ENCODE assay signal across 8 mouse cellular contexts in the genomic region with DNA sequence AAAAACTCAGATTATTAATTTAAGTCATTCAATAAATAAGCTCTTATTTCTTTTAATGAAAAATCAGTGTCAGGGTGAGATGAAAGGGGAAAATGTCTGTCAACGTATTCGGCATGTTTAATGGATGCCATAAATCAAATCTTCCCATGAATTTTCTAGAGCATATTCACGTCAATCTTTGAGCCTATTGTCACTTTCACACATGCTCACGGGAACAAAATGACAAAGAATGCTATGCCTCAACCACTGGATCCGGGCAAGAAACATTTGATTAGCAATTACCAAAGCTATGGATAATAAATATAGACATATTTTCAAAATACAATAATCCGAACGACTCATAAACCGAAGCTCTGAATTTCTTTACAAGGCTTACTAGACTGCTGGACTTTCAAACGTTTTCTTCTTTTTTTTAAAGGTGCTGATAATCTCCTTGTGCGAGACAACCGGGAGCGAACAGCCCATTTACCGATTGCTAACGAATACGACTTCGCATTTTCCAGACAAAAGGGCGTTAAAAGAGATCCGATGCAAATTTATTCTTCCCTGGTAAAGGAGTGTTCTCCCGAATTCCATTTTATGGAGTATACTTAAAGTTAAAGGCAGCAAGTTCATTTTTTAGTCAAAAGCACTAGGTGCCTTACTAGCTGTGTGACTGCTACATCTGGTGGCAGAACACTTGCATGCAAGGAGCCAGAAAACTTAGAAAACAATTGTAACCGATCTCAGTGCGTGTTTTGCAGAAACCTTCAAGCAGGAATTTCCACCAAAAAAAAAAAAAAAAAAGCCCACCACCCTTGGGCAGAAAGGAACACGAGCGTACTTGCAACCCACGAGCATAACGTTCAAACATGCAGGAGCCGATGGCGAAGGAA. TPM values are rescaled to one million over a fixed set of nuclear protein-coding genes. Genes with fewer than 3 reads are reported as not detected.
DNase-seq lines count a peak whose midpoint lies in the region; ATAC-seq and TF ChIP-seq lines count a peak whose summit lies in the region.

No protein-coding gene starts in this region.

- no peak for TF ChIP-seq POLR2A in bone marrow, adult 2 months (IDR thresholded peaks at IDR 0.05; ENCODE audit: borderline replicate concordance, control insufficient read depth, low read depth, low read length)

- no peak for TF ChIP-seq CTCF in bone marrow, adult 2 months (IDR thresholded peaks at IDR 0.05; ENCODE audit: control insufficient read depth, insufficient read depth, low read length)

- H3K9me3 ChIP-seq in forebrain, embryonic 14.5 days (replicated peaks; ENCODE audit: control insufficient read depth, low read length) = no peaks in the 10 kb centered on the region
- H3K9me3 ChIP-seq in kidney, embryonic 14.5 days (ENCODE audit: control insufficient read depth, low read length) = no peaks in the 10 kb centered on the region

- peak overlapping the region; percentile 56 for H3K4me2 ChIP-seq in forebrain, embryonic 14.5 days (ENCODE audit: low read length)
- peak overlapping the region; percentile 52 for H3K4me2 ChIP-seq in kidney, embryonic 14.5 days (replicated peaks; ENCODE audit: low read depth, low read length)

- H3K27me3 ChIP-seq in forebrain, embryonic 14.5 days (replicated peaks; ENCODE audit: control insufficient read depth, insufficient read depth, low read length) = no peaks in the 10 kb centered on the region
- H3K27me3 ChIP-seq in kidney, embryonic 14.5 days (ENCODE audit: control insufficient read depth, insufficient read depth, low read length) = no peaks in the 10 kb centered on the region

- no peak for ATAC-seq in forebrain, embryonic 14.5 days
- ATAC-seq in kidney, embryonic 14.5 days (ENCODE audit: low FRiP score, low TSS enrichment) = no peak

- H3K36me3 ChIP-seq in forebrain, embryonic 14.5 days (ENCODE audit: control insufficient read depth, insufficient read depth, low read length) = no peaks in the 10 kb centered on the region
- H3K36me3 ChIP-seq in kidney, embryonic 14.5 days (ENCODE audit: control insufficient read depth, insufficient read depth, low read length) = no peaks in the 10 kb centered on the region

- H3K4me3 ChIP-seq in bone marrow, adult 2 months (replicated peaks; ENCODE audit: control insufficient read depth, low read depth, low read length) = peak overlapping the region; percentile 86
- peak overlapping the region; percentile 89 for H3K4me3 ChIP-seq in forebrain, embryonic 14.5 days (ENCODE audit: low read depth, low read length)
- peak overlapping the region; percentile 91 for H3K4me3 ChIP-seq in kidney, embryonic 14.5 days (ENCODE audit: low read length)

- H3K27ac ChIP-seq in bone marrow, adult 2 months (ENCODE audit: control insufficient read depth, insufficient read depth, low read depth, low read length, poor library complexity) = peak overlapping the region; percentile 99
- H3K27ac ChIP-seq in forebrain, embryonic 14.5 days (ENCODE audit: low read depth, low read length) = peak overlapping the region; percentile 99
- peak overlapping the region; percentile 99 for H3K27ac ChIP-seq in kidney, embryonic 14.5 days (ENCODE audit: low read depth, low read length)

- no peaks in the 10 kb centered on the region; the same call in 1 of the 2 replicates for H3K4me1 ChIP-seq in bone marrow, adult 2 months (ENCODE audit: control insufficient read depth, insufficient read depth, low read length)
- peaks cover 6% of the 10 kb centered on the region for H3K4me1 ChIP-seq in forebrain, embryonic 14.5 days (ENCODE audit: control insufficient read depth, insufficient read depth, low read length)
- no peaks in the 10 kb centered on the region for H3K4me1 ChIP-seq in kidney, embryonic 14.5 days (ENCODE audit: control insufficient read depth, insufficient read depth, low read length)

- under 1% methylated on average over 27 of the region's 27 CpGs for WGBS in bone marrow, adult 2 months
- WGBS in forebrain, embryonic 14.5 days = under 1% methylated on average over 27 of the region's 27 CpGs
- under 1% methylated on average over 27 of the region's 27 CpGs for WGBS in kidney, embryonic 14.5 days

- peak; percentile 31 for DNase-seq in right cerebral cortex, adult 18-20 months
- DNase-seq in right cerebral cortex, postnatal 4 days = no peak
- DNase-seq in forebrain, embryonic 14.5 days (ENCODE audit: low spot score) = peak; percentile 77
- peak; percentile 65 for DNase-seq in lung, postnatal 36 days
- DNase-seq in telencephalon, adult 2 months (ENCODE audit: low read depth, low spot score) = peak; percentile 74
- DNase-seq in cerebellum, postnatal 25 days = no peak

- H3K9ac ChIP-seq in forebrain, embryonic 14.5 days (ENCODE audit: low read length) = peak overlapping the region; percentile 96
- H3K9ac ChIP-seq in kidney, embryonic 14.5 days (ENCODE audit: low read depth, low read length) = peak overlapping the region; percentile 98

RNA-seq across cellular contexts. Expression of a gene that starts 1.4 kb away (rescaled TPM):
- 39.5 and 79.6 TPM in 2 replicates for polyA plus RNA-seq in bone marrow, adult 2 months (2011; ENCODE audit: insufficient read depth, insufficient read length, low replicate concordance, missing spikeins)
- 23.5 TPM in 2 replicates for polyA plus RNA-seq in forebrain, embryonic 14.5 days (2014; fragmentation: Nextera tagmentation; extraction: Ambion mirVana)
- polyA plus RNA-seq in kidney, embryonic 14.5 days (2014; fragmentation: Nextera tagmentation; extraction: Ambion mirVana) = 29.2 and 37.4 TPM in 2 replicates

Comparison
In these comparisons a context has a peak if more than half of its experiments do, and no peak if none do; other contexts are left out.
1. DNase-seq: peak in right cerebral cortex, adult 18-20 months (single experiment), forebrain, embryonic 14.5 days (single experiment), lung, postnatal 36 days (single experiment) and telencephalon, adult 2 months (single experiment); none in right cerebral cortex, postnatal 4 days (single experiment) and cerebellum, postnatal 25 days (0 of 2).
2. Peak in every context shown above with its lines, with median percentiles within 50 percentile points of each other: H3K27ac ChIP-seq and H3K4me3 ChIP-seq.